Comparison of ENCODE assay signal across 27 mouse cellular contexts in the genomic region with DNA sequence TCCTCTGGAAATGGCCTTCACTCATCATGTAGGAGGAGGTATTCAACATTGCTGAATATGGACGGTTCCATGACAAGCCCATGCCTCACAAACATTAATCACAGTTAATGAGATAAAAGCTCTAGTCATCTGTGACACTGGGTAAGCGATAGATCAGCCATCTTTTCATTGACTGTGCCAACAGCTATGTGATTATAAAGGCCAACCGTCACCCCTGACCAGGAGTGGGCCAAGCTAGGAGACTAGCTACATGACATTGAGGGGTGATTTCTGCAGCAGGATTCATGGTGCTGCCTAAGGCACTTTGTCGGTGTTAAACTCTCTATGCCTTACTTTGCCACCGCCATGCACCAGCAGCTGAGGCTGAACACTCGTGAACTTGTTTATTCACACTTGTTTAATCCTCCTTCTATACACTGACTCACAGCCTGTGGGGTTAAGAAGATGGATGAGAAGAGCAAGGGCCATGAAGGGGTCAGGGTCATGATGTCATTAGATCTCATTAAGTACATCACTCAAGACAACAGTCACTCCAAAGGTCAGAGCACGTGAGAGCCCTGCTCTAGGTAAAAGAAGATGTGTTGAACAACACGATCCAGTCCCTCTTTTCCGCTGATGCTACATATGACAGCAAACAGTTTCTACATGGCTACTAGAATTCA.
A peak's percentile ranks its signal among the peaks of the same experiment; 100 is the strongest.
DNase-seq lines count a peak whose midpoint lies in the region; ATAC-seq and TF ChIP-seq lines count a peak whose summit lies in the region.
"Had no signal": no experiment of that assay in that cellular context is flagged by ENCODE, and none has a peak within 500 bp of the region (broad histone marks: within the 10 kb centered on the region; RNA-seq: fewer than 3 reads in every experiment).

No protein-coding gene starts in this region.

- no peaks in the 10 kb centered on the region for H3K9me3 ChIP-seq in hindbrain, embryonic 10.5 days
- no peaks in the 10 kb centered on the region for H3K9me3 ChIP-seq in hindbrain, postnatal 0 days (ENCODE audit: low read length)
- no peaks in the 10 kb centered on the region for H3K9me3 ChIP-seq in hindbrain, embryonic 12.5 days (replicated peaks)
- H3K9me3 ChIP-seq in neural tube, embryonic 11.5 days (ENCODE audit: control insufficient read depth, low read length) = no peaks in the 10 kb centered on the region
- H3K9me3 ChIP-seq: heart, embryonic 13.5 days; intestine, embryonic 15.5 days; liver, embryonic 15.5 days; midbrain, embryonic 10.5 days; midbrain, embryonic 15.5 days; neural tube, embryonic 12.5 days; stomach, embryonic 15.5 days had no signal

- H3K27ac ChIP-seq in hindbrain, embryonic 10.5 days = no peak overlapping the region
- H3K27ac ChIP-seq in hindbrain, postnatal 0 days = no peak overlapping the region
- H3K27ac ChIP-seq in hindbrain, embryonic 12.5 days = no peak overlapping the region
- H3K27ac ChIP-seq in neural tube, embryonic 11.5 days (ENCODE audit: low read depth, low read length) = no peak overlapping the region
- H3K27ac ChIP-seq: heart, embryonic 13.5 days; intestine, embryonic 15.5 days; liver, embryonic 15.5 days; midbrain, embryonic 10.5 days; midbrain, embryonic 15.5 days; neural tube, embryonic 12.5 days; stomach, embryonic 15.5 days had no signal

- H3K9ac ChIP-seq in hindbrain, postnatal 0 days (replicated peaks; ENCODE audit: low read length) = no peak overlapping the region
- H3K9ac ChIP-seq in hindbrain, embryonic 12.5 days = no peak overlapping the region
- H3K9ac ChIP-seq in neural tube, embryonic 11.5 days (ENCODE audit: low read length) = no peak overlapping the region
- H3K9ac ChIP-seq: heart, embryonic 13.5 days; intestine, embryonic 15.5 days; liver, embryonic 15.5 days; lung, embryonic 14.5 days; midbrain, embryonic 15.5 days; neural tube, embryonic 12.5 days; stomach, embryonic 15.5 days had no signal

- 70% methylated on average over 9 of the region's 9 CpGs for WGBS in hindbrain, embryonic 10.5 days
- 69% methylated on average over 9 of the region's 9 CpGs for WGBS in hindbrain, postnatal 0 days
- WGBS in hindbrain, embryonic 12.5 days = 52% methylated on average over 9 of the region's 9 CpGs
- WGBS in neural tube, embryonic 11.5 days = 50% methylated on average over 9 of the region's 9 CpGs

- peak; percentile 13 for DNase-seq in hindbrain, embryonic 10.5 days (ENCODE audit: low spot score)
- DNase-seq in hindbrain, postnatal 0 days (ENCODE audit: low spot score) = no peak
- peak; percentile 64 for DNase-seq in embryo, embryonic 10.5 days (ENCODE audit: low spot score)
- DNase-seq in neural tube, embryonic 11.5 days (ENCODE audit: low spot score) = peak; percentile 42
- no peak for DNase-seq in kidney, postnatal 25 days
- no peak for DNase-seq in adrenal gland, postnatal 36 days
- DNase-seq: cerebellum, adult 2 months; cerebellum, postnatal 25 days; gastrocnemius, postnatal 36 days; heart, postnatal 10 days; kidney, adult 2 months; kidney, postnatal 4 days; layer of hippocampus, postnatal 36 days; liver; lung, embryonic 14.5 days; lung, postnatal 14 days; right cerebral cortex, postnatal 25 days had no signal

- H3K4me2 ChIP-seq in hindbrain, postnatal 0 days (ENCODE audit: low read depth, low read length) = no peak overlapping the region
- H3K4me2 ChIP-seq in hindbrain, embryonic 12.5 days (replicated peaks) = no peak overlapping the region
- H3K4me2 ChIP-seq in neural tube, embryonic 11.5 days (ENCODE audit: low read depth) = no peak overlapping the region
- H3K4me2 ChIP-seq: heart, embryonic 13.5 days; intestine, embryonic 15.5 days; liver, embryonic 15.5 days; lung, embryonic 14.5 days; midbrain, embryonic 15.5 days; neural tube, embryonic 12.5 days; stomach, embryonic 15.5 days had no signal

- no peak overlapping the region for H3K4me3 ChIP-seq in hindbrain, embryonic 10.5 days
- H3K4me3 ChIP-seq in hindbrain, postnatal 0 days (ENCODE audit: low read length) = no peak overlapping the region
- H3K4me3 ChIP-seq in hindbrain, embryonic 12.5 days = no peak overlapping the region
- no peak overlapping the region for H3K4me3 ChIP-seq in neural tube, embryonic 11.5 days (ENCODE audit: low read depth, low read length)
- H3K4me3 ChIP-seq: heart, embryonic 13.5 days; intestine, embryonic 15.5 days; liver, embryonic 15.5 days; midbrain, embryonic 10.5 days; midbrain, embryonic 15.5 days; neural tube, embryonic 12.5 days; stomach, embryonic 15.5 days had no signal

- H3K36me3 ChIP-seq in hindbrain, embryonic 10.5 days = no peaks in the 10 kb centered on the region
- H3K36me3 ChIP-seq in hindbrain, postnatal 0 days (ENCODE audit: insufficient read depth, low read length) = no peaks in the 10 kb centered on the region
- H3K36me3 ChIP-seq in hindbrain, embryonic 12.5 days = no peaks in the 10 kb centered on the region
- H3K36me3 ChIP-seq in neural tube, embryonic 11.5 days (ENCODE audit: control insufficient read depth, insufficient read depth, low read length) = no peaks in the 10 kb centered on the region
- H3K36me3 ChIP-seq: heart, embryonic 13.5 days; intestine, embryonic 15.5 days; liver, embryonic 15.5 days; midbrain, embryonic 10.5 days; midbrain, embryonic 15.5 days; neural tube, embryonic 12.5 days; stomach, embryonic 15.5 days had no signal

- no peak for TF ChIP-seq CTCF in hindbrain, postnatal 0 days (IDR thresholded peaks at IDR 0.05; ENCODE audit: low read depth)

- H3K27me3 ChIP-seq in hindbrain, embryonic 10.5 days (ENCODE audit: insufficient read depth, poor library complexity, severe bottlenecking) = no peaks in the 10 kb centered on the region
- H3K27me3 ChIP-seq in hindbrain, postnatal 0 days (ENCODE audit: insufficient read depth, low read length) = no peaks in the 10 kb centered on the region
- no peaks in the 10 kb centered on the region for H3K27me3 ChIP-seq in hindbrain, embryonic 12.5 days
- H3K27me3 ChIP-seq in neural tube, embryonic 11.5 days (ENCODE audit: control insufficient read depth, insufficient read depth, low read length) = no peaks in the 10 kb centered on the region
- H3K27me3 ChIP-seq: heart, embryonic 13.5 days; intestine, embryonic 15.5 days; liver, embryonic 15.5 days; midbrain, embryonic 15.5 days; neural tube, embryonic 12.5 days; stomach, embryonic 15.5 days had no signal

- H3K4me1 ChIP-seq in hindbrain, embryonic 10.5 days (replicated peaks) = no peaks in the 10 kb centered on the region
- no peaks in the 10 kb centered on the region for H3K4me1 ChIP-seq in hindbrain, postnatal 0 days (ENCODE audit: insufficient read depth, low read length)
- H3K4me1 ChIP-seq in hindbrain, embryonic 12.5 days = peaks cover 3% of the 10 kb centered on the region; the same call in 1 of the 2 replicates
- H3K4me1 ChIP-seq in neural tube, embryonic 11.5 days (ENCODE audit: control insufficient read depth, insufficient read depth, low read length) = no peaks in the 10 kb centered on the region
- H3K4me1 ChIP-seq: heart, embryonic 13.5 days; intestine, embryonic 15.5 days; liver, embryonic 15.5 days; midbrain, embryonic 15.5 days; neural tube, embryonic 12.5 days; stomach, embryonic 15.5 days had no signal

- ATAC-seq in hindbrain, postnatal 0 days = no peak
- peak; percentile 54 for ATAC-seq in hindbrain, embryonic 12.5 days (ENCODE audit: low FRiP score)
- peak; percentile 38; the same call in 1 of the 2 replicates for ATAC-seq in neural tube, embryonic 11.5 days (ENCODE audit: insufficient read depth, low FRiP score, low TSS enrichment)
- ATAC-seq: CD4-positive, CD25-positive, alpha-beta regulatory T cell, adult 4 months; forebrain, embryonic 14.5 days; intestine, embryonic 15.5 days; midbrain, embryonic 15.5 days had no signal

Comparison
In these comparisons a context has a peak if more than half of its experiments do, and no peak if none do; other contexts are left out.
1. DNase-seq: peak in hindbrain, embryonic 10.5 days (single experiment), embryo, embryonic 10.5 days (single experiment) and neural tube, embryonic 11.5 days (single experiment); none in hindbrain, postnatal 0 days (single experiment), kidney, postnatal 25 days (0 of 2) and adrenal gland, postnatal 36 days (0 of 2).